Mouse (Mus musculus): ENCODE data around the gene Park7. TPM values are rescaled to one million over a fixed set of nuclear protein-coding genes. Genes with fewer than 3 reads are reported as not detected.

The Park7 gene
- polyA plus RNA-seq, 1 experiment from 2014 or later, result 419 TPM

GRCm38 (mm10) chr4:150852479-150852878, 61.8 kb downstream of the Park7 start:
- H3K4me1 ChIP-seq (replicated peaks; ENCODE audit: insufficient read depth, low read length), result peaks cover 4% of the 10 kb centered on the region; the same call in 1 of the 2 replicates
- ATAC-seq (replicated peaks; ENCODE audit: low FRiP score, low read depth), result no peak
- H3K9me3 ChIP-seq (replicated peaks; ENCODE audit: low read length), result no peaks in the 10 kb centered on the region
- no peak for TF ChIP-seq CTCF (IDR thresholded peaks at IDR 0.05; ENCODE audit: low read depth)
- no peaks in the 10 kb centered on the region for H3K36me3 ChIP-seq (ENCODE audit: insufficient read depth, low read length)
- DNase-seq (ENCODE audit: low spot score), result no peak
- no peaks in the 10 kb centered on the region for H3K27me3 ChIP-seq (ENCODE audit: insufficient read depth, low read length)
- no peak overlapping the region for H3K4me2 ChIP-seq (ENCODE audit: low read length)
- WGBS, result 68% methylated on average over 4 of the region's 4 CpGs
- H3K4me3 ChIP-seq (replicated peaks; ENCODE audit: low read depth, low read length), result no peak overlapping the region
- no peak overlapping the region for H3K9ac ChIP-seq (ENCODE audit: low read depth, low read length)
- no peak overlapping the region; the same call in none of the 2 replicates for H3K27ac ChIP-seq

DNA sequence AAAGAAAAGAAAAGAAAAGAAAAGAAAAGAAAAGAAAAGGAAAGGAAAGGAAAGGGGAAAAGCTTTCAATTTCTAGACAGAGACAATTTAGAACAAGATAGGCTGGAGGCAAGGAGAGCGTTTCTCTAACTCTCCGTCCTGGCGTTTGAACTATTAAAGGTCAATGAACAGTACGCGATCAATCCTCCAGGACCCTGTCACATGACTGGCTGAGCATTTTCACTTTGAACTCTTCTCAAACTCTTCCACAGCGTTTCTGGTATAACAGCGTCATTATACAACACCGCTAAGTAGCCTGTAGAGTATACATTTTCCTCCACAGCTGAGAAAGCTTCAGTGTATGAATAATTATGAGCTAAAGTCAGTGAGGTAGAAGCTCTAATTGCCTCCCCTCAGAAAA, 62.2 kb downstream of the Park7 start:
- Histone ChIP-seq H3K27me3 (ENCODE audit: insufficient read depth, low read length) (no peaks in the 10 kb centered on the region), H3K4me2 (ENCODE audit: low read length) (no peak overlapping the region), H3K9ac (ENCODE audit: low read depth, low read length) (no peak overlapping the region), H3K4me3 (replicated peaks; ENCODE audit: low read depth, low read length) (no peak overlapping the region), H3K4me1 (replicated peaks; ENCODE audit: insufficient read depth, low read length) (peaks cover 4% of the 10 kb centered on the region; the same call in 1 of the 2 replicates), H3K27ac (0 out of 2 replicates have a peak overlapping the region, but pooled peaks have one; percentile 54), H3K36me3 (ENCODE audit: insufficient read depth, low read length) (no peaks in the 10 kb centered on the region), H3K9me3 (replicated peaks; ENCODE audit: low read length) (no peaks in the 10 kb centered on the region)
- no peak for DNase-seq (ENCODE audit: low spot score)
- TF ChIP-seq CTCF (IDR thresholded peaks at IDR 0.05; ENCODE audit: low read depth), result no peak
- 51% methylated on average over 8 of the region's 8 CpGs for WGBS
- no peak for ATAC-seq (replicated peaks; ENCODE audit: low FRiP score, low read depth)

- Histone ChIP-seq H3K4me3 (replicated peaks; ENCODE audit: low read depth, low read length) (no peak overlapping the region), H3K27ac (no peak overlapping the region), H3K9ac (ENCODE audit: low read depth, low read length) (no peak overlapping the region), H3K4me1 (replicated peaks; ENCODE audit: insufficient read depth, low read length) (peaks cover 4% of the 10 kb centered on the region; the same call in 1 of the 2 replicates), H3K9me3 (replicated peaks; ENCODE audit: low read length) (no peaks in the 10 kb centered on the region), H3K27me3 (ENCODE audit: insufficient read depth, low read length) (no peaks in the 10 kb centered on the region), H3K4me2 (ENCODE audit: low read length) (no peak overlapping the region), H3K36me3 (ENCODE audit: insufficient read depth, low read length) (no peaks in the 10 kb centered on the region)
- WGBS, result 89% methylated on average over 4 of the region's 4 CpGs
- DNase-seq (ENCODE audit: low spot score) (no peak), ATAC-seq (replicated peaks; ENCODE audit: low FRiP score, low read depth) (no peak)
- TF ChIP-seq CTCF (IDR thresholded peaks at IDR 0.05; ENCODE audit: low read depth), result no peak
Measured at GRCm38 (mm10) chr4:150850893-150851292, 63.3 kb downstream of the Park7 start.

DNA sequence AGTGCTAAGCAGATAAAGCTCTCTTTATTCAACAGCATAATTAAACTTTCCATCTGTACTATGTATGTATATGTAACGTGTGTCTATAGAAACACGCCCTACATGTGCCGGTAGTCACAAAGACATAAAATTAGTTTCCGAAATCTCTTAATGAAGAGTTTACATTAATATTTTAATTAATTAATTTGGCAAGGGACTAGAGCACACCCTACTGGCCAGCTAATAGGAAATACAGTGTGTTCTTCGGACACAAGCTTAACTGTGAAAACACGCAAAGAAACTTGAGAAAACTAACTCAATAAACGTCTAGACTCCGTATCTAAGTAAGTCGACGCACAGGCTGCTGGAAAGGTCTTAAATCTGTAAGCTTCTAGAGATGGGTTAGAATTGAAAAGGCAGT, 64.3 kb downstream of the Park7 start:
- Histone ChIP-seq H3K9me3 (replicated peaks; ENCODE audit: low read length) (no peaks in the 10 kb centered on the region), H3K4me1 (replicated peaks; ENCODE audit: insufficient read depth, low read length) (peaks cover 4% of the 10 kb centered on the region; the same call in 1 of the 2 replicates), H3K36me3 (ENCODE audit: insufficient read depth, low read length) (no peaks in the 10 kb centered on the region), H3K9ac (ENCODE audit: low read depth, low read length) (no peak overlapping the region), H3K27ac (no peak overlapping the region), H3K27me3 (ENCODE audit: insufficient read depth, low read length) (no peaks in the 10 kb centered on the region), H3K4me2 (ENCODE audit: low read length) (no peak overlapping the region), H3K4me3 (replicated peaks; ENCODE audit: low read depth, low read length) (no peak overlapping the region)
- TF ChIP-seq CTCF (IDR thresholded peaks at IDR 0.05; ENCODE audit: low read depth), result peak; percentile 80
- 24% methylated on average over 10 of the region's 10 CpGs for WGBS
- DNase-seq (ENCODE audit: low spot score) (peak; percentile 89), ATAC-seq (replicated peaks; ENCODE audit: low FRiP score, low read depth) (no peak)

Other genes starting within 250 kb of the Park7 start
- gene Errfi1, start 60.5 kb downstream of the Park7 start, polyA plus RNA-seq (2015; fragmentation: Nextera tagmentation; extraction: Ambion mirVana), result 34.1 and 35.5 TPM in 2 replicates
- 0.13 TPM in 2 replicates for gene Tnfrsf9, start 125 bp upstream of the Park7 start, polyA plus RNA-seq (2015; fragmentation: Nextera tagmentation; extraction: Ambion mirVana)
- gene Uts2, start 82.7 kb upstream of the Park7 start, polyA plus RNA-seq (2015; fragmentation: Nextera tagmentation; extraction: Ambion mirVana), result not detected in 2 replicates
- gene Per3, start 130.2 kb upstream of the Park7 start, polyA plus RNA-seq (2015; fragmentation: Nextera tagmentation; extraction: Ambion mirVana), result 6.0 and 6.7 TPM in 2 replicates
- 92.2 and 99.7 TPM in 2 replicates for gene Vamp3, start 143.5 kb upstream of the Park7 start, polyA plus RNA-seq (2015; fragmentation: Nextera tagmentation; extraction: Ambion mirVana)
- gene Gm13090, start 175.1 kb upstream of the Park7 start, polyA plus RNA-seq (2015; fragmentation: Nextera tagmentation; extraction: Ambion mirVana), result 0.32 TPM in 1 of 2 replicates, not detected in the other

All from kidney, postnatal 0 days (tissue).